Mouse (Mus musculus): ENCODE results near the gene Kirrel2. TPM values are rescaled to one million over a fixed set of nuclear protein-coding genes. Genes with fewer than 3 reads are reported as not detected.
A peak's percentile ranks its signal among the peaks of the same experiment; 100 is the strongest.

Gene Kirrel2
- polyA plus RNA-seq, 1 experiment from 2014 or later, result not detected

GRCm38 (mm10) chr7:30444154-30444970 lies 13.1 kb downstream of the Kirrel2 start:
- Histone ChIP-seq H3K36me3 (no peaks in the 10 kb centered on the region), H3K27ac (no peak overlapping the region), H3K27me3 (peaks cover 22% of the 10 kb centered on the region), H3K4me1 (peaks cover 21% of the 10 kb centered on the region), H3K9ac (peak overlapping the region; percentile 49; the same call in 1 of the 2 replicates), H3K4me2 (peak overlapping the region; percentile 87), H3K9me3 (no peaks in the 10 kb centered on the region), H3K4me3 (peak overlapping the region; percentile 55)
- ATAC-seq (ENCODE audit: borderline replicate concordance, extremely low read depth, low FRiP score, low TSS enrichment), result no peak
- WGBS, result 2% methylated on average over 38 of the region's 38 CpGs

DNA sequence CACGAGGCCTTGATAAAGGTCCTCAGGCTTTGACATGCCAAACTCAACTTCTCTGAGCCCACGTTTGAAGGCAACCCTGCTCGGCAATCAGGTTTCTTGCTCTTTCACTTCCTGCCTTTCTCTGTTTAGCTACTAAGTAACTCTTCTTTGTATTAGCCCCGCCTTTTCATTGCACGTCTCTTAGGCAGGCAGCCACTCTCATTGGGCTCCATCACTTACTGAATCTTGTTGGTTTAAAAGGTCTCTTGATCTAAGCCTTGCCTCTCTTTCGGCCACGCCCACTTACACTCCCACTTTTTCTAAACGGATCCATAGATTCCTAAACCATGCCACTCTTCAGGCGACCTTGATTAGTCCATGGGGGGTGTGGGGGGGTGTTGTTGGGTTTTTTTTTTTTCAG lies 13.8 kb downstream of the Kirrel2 start:
- Histone ChIP-seq H3K9ac (no peak overlapping the region), H3K4me2 (peak overlapping the region; percentile 87), H3K4me1 (peaks cover 21% of the 10 kb centered on the region), H3K36me3 (no peaks in the 10 kb centered on the region), H3K4me3 (no peak overlapping the region), H3K27me3 (peaks cover 22% of the 10 kb centered on the region), H3K27ac (no peak overlapping the region), H3K9me3 (no peaks in the 10 kb centered on the region)
- 19% methylated on average over 9 of the region's 9 CpGs for WGBS
- no peak for ATAC-seq (ENCODE audit: borderline replicate concordance, extremely low read depth, low FRiP score, low TSS enrichment)

DNA sequence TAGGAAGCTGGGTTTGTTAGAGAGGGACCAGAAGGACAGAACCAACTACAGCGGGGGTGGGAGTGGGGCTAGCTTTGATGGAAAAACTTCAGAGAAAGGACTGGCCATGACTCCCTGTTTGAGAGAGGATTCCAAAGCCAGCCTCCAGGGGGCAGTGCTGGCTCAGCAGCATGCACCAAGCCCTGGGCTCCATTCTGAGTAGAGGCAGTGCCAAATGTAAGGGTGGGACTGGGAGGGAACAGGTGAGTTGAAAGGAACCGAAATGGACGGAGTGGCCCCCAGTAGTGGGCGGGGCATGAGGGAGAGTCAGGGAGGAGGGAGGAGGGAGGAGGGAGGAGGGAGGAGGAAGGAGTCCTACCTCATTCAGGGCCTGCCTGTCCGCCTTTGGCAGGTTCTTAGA lies 16.8 kb downstream of the Kirrel2 start:
- H3K4me1 ChIP-seq, result peaks cover 20% of the 10 kb centered on the region
- peak; percentile 5; the same call in 1 of the 2 replicates for ATAC-seq (ENCODE audit: borderline replicate concordance, extremely low read depth, low FRiP score, low TSS enrichment)
- no peak overlapping the region for H3K27ac ChIP-seq
- WGBS, result 22% methylated on average over 3 of the region's 5 CpGs
- no peak overlapping the region for H3K4me2 ChIP-seq
- no peak overlapping the region for H3K4me3 ChIP-seq
- no peaks in the 10 kb centered on the region for H3K36me3 ChIP-seq
- peaks cover 12% of the 10 kb centered on the region for H3K27me3 ChIP-seq
- H3K9ac ChIP-seq, result no peak overlapping the region
- H3K9me3 ChIP-seq, result no peaks in the 10 kb centered on the region

DNA sequence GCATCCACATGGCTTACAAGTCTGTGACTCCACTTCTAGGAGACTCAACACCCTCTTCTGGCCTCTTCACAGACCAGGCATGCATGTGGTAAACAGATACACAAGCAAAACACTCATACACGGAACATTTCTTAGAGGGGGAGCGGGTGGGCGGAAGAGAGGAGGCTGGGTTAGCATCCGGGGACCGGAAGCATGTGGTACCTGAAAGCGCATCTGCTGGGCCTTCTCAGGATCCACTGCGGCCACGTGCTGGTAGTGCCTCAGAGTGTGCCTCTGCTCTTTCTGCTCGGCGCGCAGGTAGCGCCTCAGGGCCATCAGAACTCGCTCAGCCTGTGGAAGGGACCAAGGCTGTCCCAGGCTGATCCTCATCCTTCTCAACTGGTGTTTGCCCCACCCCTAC lies 17.8 kb downstream of the Kirrel2 start:
- ATAC-seq (ENCODE audit: borderline replicate concordance, extremely low read depth, low FRiP score, low TSS enrichment), result no peak
- Histone ChIP-seq H3K4me2 (no peak overlapping the region), H3K36me3 (no peaks in the 10 kb centered on the region), H3K4me1 (peaks cover 15% of the 10 kb centered on the region), H3K9me3 (no peaks in the 10 kb centered on the region), H3K27ac (no peak overlapping the region), H3K9ac (no peak overlapping the region), H3K4me3 (no peak overlapping the region), H3K27me3 (peaks cover 6% of the 10 kb centered on the region)
- WGBS, result 74% methylated on average over 13 of the region's 13 CpGs

GRCm38 (mm10) chr7:30436879-30437278 lies 20.6 kb downstream of the Kirrel2 start:
- H3K4me1 ChIP-seq, result 0 out of 2 replicates have a peak, but pooled peaks cover 2% of the 10 kb centered on the region
- no peak overlapping the region for H3K4me3 ChIP-seq
- no peaks in the 10 kb centered on the region for H3K36me3 ChIP-seq
- WGBS, result 21% methylated on average over 10 of the region's 10 CpGs
- H3K9me3 ChIP-seq, result no peaks in the 10 kb centered on the region
- H3K9ac ChIP-seq, result no peak overlapping the region
- no peak overlapping the region for H3K4me2 ChIP-seq
- no peak for ATAC-seq (ENCODE audit: borderline replicate concordance, extremely low read depth, low FRiP score, low TSS enrichment)
- no peak overlapping the region for H3K27ac ChIP-seq
- H3K27me3 ChIP-seq, result no peaks in the 10 kb centered on the region

- Histone ChIP-seq H3K27me3 (no peaks in the 10 kb centered on the region), H3K9me3 (no peaks in the 10 kb centered on the region), H3K4me3 (no peak overlapping the region), H3K4me1 (no peaks in the 10 kb centered on the region), H3K9ac (no peak overlapping the region), H3K27ac (no peak overlapping the region), H3K36me3 (no peaks in the 10 kb centered on the region), H3K4me2 (no peak overlapping the region)
- no peak for ATAC-seq (ENCODE audit: borderline replicate concordance, extremely low read depth, low FRiP score, low TSS enrichment)
- 46% methylated on average over 9 of the region's 9 CpGs for WGBS
These were observed 22.3 kb downstream of the Kirrel2 start for GRCm38 (mm10) chr7:30435156-30435555.

- no peak overlapping the region for H3K27ac ChIP-seq
- H3K4me3 ChIP-seq, result no peak overlapping the region
- no peaks in the 10 kb centered on the region for H3K27me3 ChIP-seq
- H3K4me2 ChIP-seq, result no peak overlapping the region
- ATAC-seq (ENCODE audit: borderline replicate concordance, extremely low read depth, low FRiP score, low TSS enrichment), result no peak
- H3K4me1 ChIP-seq, result no peaks in the 10 kb centered on the region
- H3K36me3 ChIP-seq, result no peaks in the 10 kb centered on the region
- 62% methylated on average over 10 of the region's 10 CpGs for WGBS
- no peak overlapping the region for H3K9ac ChIP-seq
- H3K9me3 ChIP-seq, result no peaks in the 10 kb centered on the region
These were observed 22.8 kb downstream of the Kirrel2 start for GRCm38 (mm10) chr7:30434701-30435100.

GRCm38 (mm10) chr7:30434238-30434637 lies 23.3 kb downstream of the Kirrel2 start:
- Histone ChIP-seq H3K27ac (no peak overlapping the region), H3K9ac (no peak overlapping the region), H3K27me3 (no peaks in the 10 kb centered on the region), H3K4me2 (no peak overlapping the region), H3K4me3 (no peak overlapping the region), H3K4me1 (no peaks in the 10 kb centered on the region), H3K9me3 (no peaks in the 10 kb centered on the region), H3K36me3 (no peaks in the 10 kb centered on the region)
- no peak for ATAC-seq (ENCODE audit: borderline replicate concordance, extremely low read depth, low FRiP score, low TSS enrichment)
- under 1% methylated on average over 10 of the region's 10 CpGs for WGBS

GRCm38 (mm10) chr7:30431793-30432192 lies 25.7 kb downstream of the Kirrel2 start:
- no peak overlapping the region for H3K4me3 ChIP-seq
- no peaks in the 10 kb centered on the region for H3K27me3 ChIP-seq
- H3K9me3 ChIP-seq, result no peaks in the 10 kb centered on the region
- ATAC-seq (ENCODE audit: borderline replicate concordance, extremely low read depth, low FRiP score, low TSS enrichment), result no peak
- H3K36me3 ChIP-seq, result 0 out of 2 replicates have a peak, but pooled peaks cover 1% of the 10 kb centered on the region
- no peak overlapping the region for H3K4me2 ChIP-seq
- H3K4me1 ChIP-seq, result no peaks in the 10 kb centered on the region
- no peak overlapping the region for H3K27ac ChIP-seq
- no peak overlapping the region for H3K9ac ChIP-seq
- WGBS, result 7% methylated on average over 3 of the region's 3 CpGs

GRCm38 (mm10) chr7:30430191-30430590 lies 27.3 kb downstream of the Kirrel2 start:
- H3K27me3 ChIP-seq, result no peaks in the 10 kb centered on the region
- no peak overlapping the region for H3K9ac ChIP-seq
- no peak overlapping the region for H3K4me2 ChIP-seq
- H3K36me3 ChIP-seq, result peaks cover 4% of the 10 kb centered on the region; the same call in 1 of the 2 replicates
- no peak for ATAC-seq (ENCODE audit: borderline replicate concordance, extremely low read depth, low FRiP score, low TSS enrichment)
- H3K4me3 ChIP-seq, result no peak overlapping the region
- no peaks in the 10 kb centered on the region for H3K9me3 ChIP-seq
- H3K4me1 ChIP-seq, result no peaks in the 10 kb centered on the region
- no peak overlapping the region for H3K27ac ChIP-seq
- WGBS, result 34% methylated on average over 2 of the region's 2 CpGs

GRCm38 (mm10) chr7:30429327-30429726 lies 28.2 kb downstream of the Kirrel2 start:
- H3K9me3 ChIP-seq, result no peaks in the 10 kb centered on the region
- H3K4me1 ChIP-seq, result no peaks in the 10 kb centered on the region
- H3K4me2 ChIP-seq, result no peak overlapping the region
- H3K27me3 ChIP-seq, result no peaks in the 10 kb centered on the region
- no peak for ATAC-seq (ENCODE audit: borderline replicate concordance, extremely low read depth, low FRiP score, low TSS enrichment)
- H3K4me3 ChIP-seq, result no peak overlapping the region
- H3K9ac ChIP-seq, result no peak overlapping the region
- no peak overlapping the region for H3K27ac ChIP-seq
- peaks cover 4% of the 10 kb centered on the region; the same call in 1 of the 2 replicates for H3K36me3 ChIP-seq

- no peaks in the 10 kb centered on the region; the same call in 1 of the 2 replicates for H3K27me3 ChIP-seq
- peaks cover 4% of the 10 kb centered on the region; the same call in 1 of the 2 replicates for H3K36me3 ChIP-seq
- peak overlapping the region; percentile 56 for H3K4me3 ChIP-seq
- 32% methylated on average over 23 of the region's 23 CpGs for WGBS
- H3K27ac ChIP-seq, result peak overlapping the region; percentile 39
- H3K4me2 ChIP-seq, result peak overlapping the region; percentile 93
- no peak overlapping the region for H3K9ac ChIP-seq
- no peak for ATAC-seq (ENCODE audit: borderline replicate concordance, extremely low read depth, low FRiP score, low TSS enrichment)
- H3K4me1 ChIP-seq, result peaks cover 13% of the 10 kb centered on the region; the same call in 1 of the 2 replicates
- H3K9me3 ChIP-seq, result no peaks in the 10 kb centered on the region
These were observed 34.3 kb downstream of the Kirrel2 start for GRCm38 (mm10) chr7:30423071-30423641.
